Mouse (Mus musculus) erythroblast, embryonic 14.5 days (primary cell): ENCODE measurements around the gene Ipcef1. TPM values are rescaled to one million over a fixed set of nuclear protein-coding genes. Genes with fewer than 3 reads are reported as not detected.

Experiments used
- H3K27me3 ChIP-seq: 2 replicates; pipeline ENCODE4 v1.6.1; 2012; ENCODE audit warnings: inconsistent platforms; ENCODE audit not compliant: control insufficient read depth
- H3K36me3 ChIP-seq: 2 replicates; pipeline ENCODE4 v1.6.1; 2012; ENCODE audit warnings: mild to moderate bottlenecking, inconsistent platforms; ENCODE audit not compliant: control insufficient read depth
- H3K4me1 ChIP-seq: 2 replicates; pipeline ENCODE4 v1.6.1; 2012; ENCODE audit warnings: inconsistent platforms; ENCODE audit not compliant: control insufficient read depth
- H3K4me3 ChIP-seq: replicated peaks from 2 replicates; pipeline ENCODE3; 2012; ENCODE audit warnings: moderate library complexity, mild to moderate bottlenecking, inconsistent platforms
- H3K9me3 ChIP-seq: 2 replicates; pipeline ENCODE4 v1.6.1; 2012; ENCODE audit warnings: low read length, inconsistent platforms, mixed read lengths; ENCODE audit not compliant: control insufficient read depth
- GATA1 ChIP-seq: IDR thresholded peaks from 2 replicates; pipeline ENCODE4 v1.6.1; 2012; ENCODE audit warnings: low read length, inconsistent platforms, mixed read lengths
- TAL1 ChIP-seq: IDR thresholded peaks from 3 replicates; pipeline ENCODE4 v1.6.1; 2012; ENCODE audit warnings: low read length, inconsistent platforms, mixed read lengths
- polyA plus RNA-seq: library from polyadenylated mRNA; stranded (reverse); fragments of >175 nt; gene quantifications from 2 replicates; pipeline ENCODE4 v1.2.3, GENCODE M21; 2012

Gene Ipcef1
- polyA plus RNA-seq, 1 experiment, result 0.01 TPM

GRCm38 (mm10) chr10:7069090-7069489 is 16.8 kb upstream of the Ipcef1 start:
- Histone ChIP-seq H3K36me3 (no peaks in the 10 kb centered on the region), H3K27me3 (no peaks in the 10 kb centered on the region), H3K4me3 (no peak overlapping the region), H3K4me1 (no peaks in the 10 kb centered on the region), H3K9me3 (no peaks in the 10 kb centered on the region)
- TF ChIP-seq TAL1 (no peak), GATA1 (no peak)

GRCm38 (mm10) chr10:7068608-7069007 is 16.3 kb upstream of the Ipcef1 start:
- TF ChIP-seq TAL1 (no peak), GATA1 (no peak)
- H3K9me3 ChIP-seq, result no peaks in the 10 kb centered on the region
- H3K36me3 ChIP-seq, result no peaks in the 10 kb centered on the region
- H3K27me3 ChIP-seq, result no peaks in the 10 kb centered on the region
- H3K4me1 ChIP-seq, result no peaks in the 10 kb centered on the region
- H3K4me3 ChIP-seq, result no peak overlapping the region

- H3K4me1 ChIP-seq, result no peaks in the 10 kb centered on the region
- no peak overlapping the region for H3K4me3 ChIP-seq
- H3K36me3 ChIP-seq, result no peaks in the 10 kb centered on the region
- H3K27me3 ChIP-seq, result no peaks in the 10 kb centered on the region
- no peaks in the 10 kb centered on the region for H3K9me3 ChIP-seq
- no peak for TF ChIP-seq GATA1
These were observed 11.6 kb upstream of the Ipcef1 start for GRCm38 (mm10) chr10:7063752-7064457.

- Histone ChIP-seq H3K4me1 (no peaks in the 10 kb centered on the region), H3K9me3 (no peaks in the 10 kb centered on the region), H3K4me3 (no peak overlapping the region), H3K27me3 (no peaks in the 10 kb centered on the region), H3K36me3 (no peaks in the 10 kb centered on the region)
- TF ChIP-seq GATA1, result no peak
- no peak for TF ChIP-seq TAL1
These were observed 10.7 kb upstream of the Ipcef1 start for GRCm38 (mm10) chr10:7062993-7063392.

- H3K9me3 ChIP-seq, result no peaks in the 10 kb centered on the region
- no peaks in the 10 kb centered on the region for H3K4me1 ChIP-seq
- H3K27me3 ChIP-seq, result no peaks in the 10 kb centered on the region
- TF ChIP-seq TAL1, result no peak
- no peak for TF ChIP-seq GATA1
- H3K4me3 ChIP-seq, result no peak overlapping the region
- no peaks in the 10 kb centered on the region for H3K36me3 ChIP-seq
These were observed 8.0 kb upstream of the Ipcef1 start for GRCm38 (mm10) chr10:7060326-7060725.

- no peak overlapping the region for H3K4me3 ChIP-seq
- H3K4me1 ChIP-seq, result no peaks in the 10 kb centered on the region
- no peaks in the 10 kb centered on the region for H3K9me3 ChIP-seq
- TF ChIP-seq TAL1 (no peak), GATA1 (no peak)
- no peaks in the 10 kb centered on the region for H3K27me3 ChIP-seq
- H3K36me3 ChIP-seq, result no peaks in the 10 kb centered on the region
These were observed 5.3 kb upstream of the Ipcef1 start for GRCm38 (mm10) chr10:7057546-7057945.

- H3K4me1 ChIP-seq, result no peaks in the 10 kb centered on the region
- no peaks in the 10 kb centered on the region for H3K27me3 ChIP-seq
- no peaks in the 10 kb centered on the region for H3K9me3 ChIP-seq
- H3K4me3 ChIP-seq, result no peak overlapping the region
- no peaks in the 10 kb centered on the region for H3K36me3 ChIP-seq
- TF ChIP-seq TAL1, result no peak
- TF ChIP-seq GATA1, result no peak
These were observed 2.4 kb upstream of the Ipcef1 start for GRCm38 (mm10) chr10:7054560-7055205.

GRCm38 (mm10) chr10:7049901-7050300 is 2.4 kb downstream of the Ipcef1 start:
- Histone ChIP-seq H3K4me3 (no peak overlapping the region), H3K4me1 (no peaks in the 10 kb centered on the region)
- no peak for TF ChIP-seq TAL1
- no peak for TF ChIP-seq GATA1

GRCm38 (mm10) chr10:7047919-7048291 is 4.4 kb downstream of the Ipcef1 start:
- no peaks in the 10 kb centered on the region for H3K9me3 ChIP-seq

More at GRCm38 (mm10) chr10:7049901-7050300, 2.4 kb downstream of the Ipcef1 start:
- Histone ChIP-seq H3K27me3 (no peaks in the 10 kb centered on the region), H3K36me3 (no peaks in the 10 kb centered on the region), H3K9me3 (no peaks in the 10 kb centered on the region)

More at GRCm38 (mm10) chr10:7047919-7048291, 4.4 kb downstream of the Ipcef1 start:
- no peak for TF ChIP-seq TAL1
- no peak for TF ChIP-seq GATA1
- H3K4me3 ChIP-seq, result no peak overlapping the region
- H3K27me3 ChIP-seq, result no peaks in the 10 kb centered on the region
- H3K4me1 ChIP-seq, result no peaks in the 10 kb centered on the region
- no peaks in the 10 kb centered on the region for H3K36me3 ChIP-seq
